Comparison of ENCODE assay signal across 13 mouse cellular contexts in genomic region chr13:97990939-97991338, GRCm38 (mm10).
"Had no signal": no experiment of that assay in that cellular context is flagged by ENCODE, and none has a peak within 500 bp of the region (broad histone marks: within the 10 kb centered on the region; RNA-seq: fewer than 3 reads in every experiment).

No protein-coding gene starts in this region.

- H3K4me2 ChIP-seq: kidney, embryonic 15.5 days; liver, embryonic 13.5 days; midbrain, embryonic 12.5 days had no signal

- H3K9ac ChIP-seq: kidney, embryonic 15.5 days; liver, embryonic 13.5 days; midbrain, embryonic 12.5 days had no signal

- H3K27me3 ChIP-seq: kidney, embryonic 15.5 days; liver, embryonic 13.5 days; midbrain, embryonic 12.5 days had no signal

- H3K36me3 ChIP-seq: liver, embryonic 13.5 days; midbrain, embryonic 12.5 days had no signal

- H3K4me3 ChIP-seq: kidney, embryonic 15.5 days; left cerebral cortex, adult 2 months; liver, embryonic 13.5 days; midbrain, embryonic 12.5 days had no signal

- DNase-seq: kidney, adult 11 months; kidney, adult 8-10 months; kidney, postnatal 10 days; kidney, postnatal 36 days; layer of hippocampus, postnatal 36 days; liver, embryonic 13.5 days; lung, adult 2 months; lung, postnatal 36 days; thymus, postnatal 25 days had no signal

- H3K4me1 ChIP-seq: liver, embryonic 13.5 days; midbrain, embryonic 12.5 days had no signal

- H3K27ac ChIP-seq: kidney, embryonic 15.5 days; left cerebral cortex, adult 2 months; liver, embryonic 13.5 days; midbrain, embryonic 12.5 days had no signal

- H3K9me3 ChIP-seq: kidney, embryonic 15.5 days; liver, embryonic 13.5 days; midbrain, embryonic 12.5 days had no signal

- ATAC-seq: midbrain, embryonic 16.5 days had no signal
